Mouse (Mus musculus) gonadal fat pad, adult 2 months (tissue): Measurements from ENCODE around the gene Ttc23. TPM values are rescaled to one million over a fixed set of nuclear protein-coding genes. Genes with fewer than 3 reads are reported as not detected.

ENCODE experiments used
- DNase-seq: peaks from one replicate; pipeline ENCODE4 v3.0.0-alpha.2; 2012; ENCODE audit warnings: low read depth
- polyA plus RNA-seq: library from polyadenylated mRNA; depleted of rRNA; stranded (reverse); fragments of >200 nt; gene quantifications from 2 replicates; pipeline ENCODE4 v1.2.3, GENCODE M21; 2012

Ttc23 gene
- polyA plus RNA-seq, 1 experiment: 11.2 TPM

DNA sequence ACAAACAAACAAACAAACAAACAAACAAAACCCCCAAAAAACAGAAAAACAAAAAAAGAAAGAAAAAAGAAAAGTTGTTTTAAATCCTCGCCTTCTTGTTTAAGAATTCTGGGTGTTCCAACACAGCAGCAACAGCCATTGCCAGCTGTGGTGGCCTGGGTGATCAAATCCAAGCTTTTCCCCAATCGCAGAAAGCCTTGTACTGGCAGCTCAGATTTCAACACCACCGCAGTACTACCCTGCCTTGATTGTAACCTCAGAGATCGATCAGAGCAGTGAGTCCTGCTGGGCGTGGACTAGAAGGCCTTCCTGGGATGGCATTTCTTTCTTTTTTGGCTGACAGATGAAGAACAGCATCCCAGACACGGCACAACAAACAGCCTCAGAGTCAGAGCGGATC is 48.7 kb downstream of the Ttc23 start:
- DNase-seq: no peak

- DNase-seq: no peak
These were observed 50.9 kb downstream of the Ttc23 start for GRCm38 (mm10) chr7:67697892-67698630.

GRCm38 (mm10) chr7:67699301-67699700 is 52.1 kb downstream of the Ttc23 start:
- DNase-seq: no peak

- DNase-seq: no peak
These were observed 53.6 kb downstream of the Ttc23 start for GRCm38 (mm10) chr7:67700846-67701245.

DNA sequence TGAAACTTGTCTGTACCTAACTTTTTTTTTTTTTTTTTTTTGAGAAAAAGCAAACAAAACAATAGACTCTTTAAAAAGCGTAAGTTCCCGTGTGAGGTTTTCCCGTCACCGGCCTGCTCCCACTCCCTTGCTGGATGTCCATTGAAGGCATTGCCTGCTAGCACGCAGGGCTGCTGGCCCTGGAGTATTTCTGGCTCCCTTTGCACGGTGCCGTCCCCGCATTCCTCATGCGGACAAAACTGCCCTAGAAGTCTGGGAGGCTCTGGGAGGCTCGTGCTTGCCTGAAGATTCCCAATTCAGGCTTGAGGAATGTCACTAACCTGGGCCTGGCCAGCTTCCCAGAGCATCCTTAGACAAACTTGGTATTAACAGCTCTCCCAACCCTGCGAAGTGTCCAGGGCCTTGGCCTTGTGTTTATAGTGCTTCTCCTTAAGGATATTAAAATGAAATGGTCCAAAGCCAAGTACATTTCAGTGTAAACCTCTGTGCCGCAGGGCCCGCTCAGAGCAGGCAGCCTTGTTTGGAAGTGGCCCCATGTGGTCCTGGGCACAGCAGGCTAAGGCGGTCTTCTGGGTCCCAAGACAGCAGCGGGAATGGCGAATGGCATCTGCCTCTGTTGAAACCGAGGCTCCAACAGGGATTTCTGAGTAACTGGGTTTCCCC is 54.2 kb downstream of the Ttc23 start:
- DNase-seq: no peak

DNA sequence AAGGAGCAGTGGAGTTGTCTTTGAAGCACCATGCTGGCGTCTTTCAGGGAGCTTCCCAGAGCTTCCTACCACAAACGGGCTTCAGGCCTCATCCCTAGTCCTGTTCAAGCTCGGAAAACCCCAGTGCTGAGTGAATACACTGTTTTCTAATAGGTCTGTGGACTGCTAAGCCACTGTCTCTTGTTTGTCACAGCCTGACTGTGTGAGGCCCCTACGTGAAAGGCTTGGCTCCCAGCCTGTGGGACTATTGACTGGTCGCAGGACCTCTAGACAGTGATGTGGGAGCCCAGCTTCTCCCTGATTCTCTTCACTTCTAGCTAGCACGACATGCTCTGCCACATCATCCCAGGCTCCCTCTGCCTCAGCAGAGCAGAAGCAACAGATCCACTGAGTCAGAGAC is 61.0 kb downstream of the Ttc23 start:
- no peak for DNase-seq

DNA sequence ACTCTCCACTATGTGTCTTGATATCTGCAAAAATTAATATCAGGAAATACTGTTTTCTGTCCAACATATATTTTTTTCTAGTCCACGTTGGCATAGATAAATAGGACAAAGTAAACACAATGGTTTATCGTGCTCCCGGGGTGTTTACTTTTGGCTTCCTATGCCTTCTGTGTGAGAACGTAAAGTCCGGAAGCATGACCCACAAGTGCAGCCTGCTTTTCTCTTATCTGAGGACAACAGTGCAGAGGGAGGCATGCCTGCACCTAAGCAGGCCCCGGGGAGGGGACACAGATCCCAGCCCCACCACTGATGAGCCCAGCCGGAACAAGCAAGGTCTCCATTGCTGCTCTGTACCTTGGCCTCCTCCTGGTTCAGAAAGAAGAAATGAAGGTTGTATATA is 63.0 kb downstream of the Ttc23 start:
- no peak for DNase-seq

GRCm38 (mm10) chr7:67713820-67714510 is 66.8 kb downstream of the Ttc23 start:
- DNase-seq: no peak

DNA sequence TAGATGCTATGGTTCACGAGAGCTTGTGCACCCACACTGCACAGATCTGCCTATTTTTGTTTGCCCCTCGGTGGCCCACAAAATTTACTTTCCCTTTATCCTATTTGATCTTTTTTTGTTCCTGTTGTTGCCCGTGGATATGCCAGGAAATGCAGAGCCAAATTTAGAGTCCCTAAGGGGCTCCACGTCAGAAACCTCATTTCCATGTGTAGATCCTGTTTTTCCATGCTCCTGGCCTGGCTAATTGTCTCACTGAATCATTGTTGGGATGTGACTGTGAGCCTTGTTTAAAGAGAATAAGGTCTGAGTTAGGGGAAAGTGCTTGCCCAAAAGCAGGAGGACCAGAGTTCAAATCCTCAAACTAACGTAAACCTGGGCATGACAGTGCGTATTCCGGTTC is 68.0 kb downstream of the Ttc23 start:
- no peak for DNase-seq

GRCm38 (mm10) chr7:67716213-67716878 is 69.1 kb downstream of the Ttc23 start:
- no peak for DNase-seq

DNA sequence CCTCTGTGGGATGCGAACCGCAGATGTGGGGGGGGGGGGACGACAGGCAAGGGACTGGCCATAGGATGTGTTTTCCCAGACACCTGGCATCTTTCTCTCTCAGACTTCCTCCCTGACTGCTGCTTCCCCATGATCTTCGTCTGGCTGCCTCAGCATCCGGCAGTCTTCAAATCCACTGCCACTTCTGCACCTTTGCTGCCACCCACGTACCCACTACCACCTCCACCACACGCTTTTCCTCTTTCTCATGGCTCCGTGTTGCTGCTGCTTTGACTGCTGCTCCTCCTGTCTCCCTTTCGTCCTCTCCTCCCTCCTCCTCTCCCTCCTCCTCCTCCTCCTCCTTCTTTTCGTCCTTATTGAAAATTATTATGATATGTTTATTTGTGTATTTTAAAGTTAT is 69.7 kb downstream of the Ttc23 start:
- DNase-seq: no peak

GRCm38 (mm10) chr7:67717520-67717919 is 70.3 kb downstream of the Ttc23 start:
- no peak for DNase-seq

DNA sequence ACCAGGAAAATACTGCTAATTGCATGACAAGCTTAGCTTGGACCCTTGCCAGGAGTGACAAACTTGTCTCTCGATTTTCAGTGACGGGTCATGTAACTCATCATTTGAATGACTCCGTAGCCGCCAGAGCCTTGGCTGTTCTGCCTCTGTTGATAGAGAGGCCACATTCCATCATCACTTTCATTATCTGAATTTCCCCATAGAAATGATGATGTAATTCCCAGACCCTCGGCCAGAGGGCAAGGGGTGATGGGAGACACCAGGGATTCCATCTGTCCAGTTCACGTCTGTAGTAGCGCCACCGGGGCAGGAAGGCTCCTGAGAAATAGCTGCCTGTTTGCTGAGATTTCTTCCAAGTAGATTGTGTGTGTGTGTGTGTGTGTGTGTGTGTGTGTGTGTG is 71.6 kb downstream of the Ttc23 start:
- DNase-seq: no peak

DNA sequence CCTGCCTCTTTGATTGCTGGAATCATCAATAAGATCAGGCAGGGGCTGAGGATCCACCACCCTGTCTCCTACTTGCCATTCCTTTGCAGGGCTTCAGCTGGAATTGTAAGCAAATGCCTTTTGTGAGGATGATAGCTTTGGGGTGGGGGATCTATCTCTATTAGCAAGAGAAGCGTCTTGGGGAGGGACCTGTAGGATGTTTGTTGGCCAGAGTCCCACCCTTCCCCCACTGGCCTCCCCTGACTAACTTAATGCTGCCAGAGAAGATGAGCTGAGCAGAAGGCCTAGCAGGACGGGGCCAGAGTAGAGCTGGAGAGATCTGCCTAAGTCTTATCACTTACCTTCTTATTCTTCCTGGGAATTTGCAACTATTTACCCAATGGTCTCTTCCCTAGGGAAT is 75.0 kb downstream of the Ttc23 start:
- DNase-seq: no peak

DNA sequence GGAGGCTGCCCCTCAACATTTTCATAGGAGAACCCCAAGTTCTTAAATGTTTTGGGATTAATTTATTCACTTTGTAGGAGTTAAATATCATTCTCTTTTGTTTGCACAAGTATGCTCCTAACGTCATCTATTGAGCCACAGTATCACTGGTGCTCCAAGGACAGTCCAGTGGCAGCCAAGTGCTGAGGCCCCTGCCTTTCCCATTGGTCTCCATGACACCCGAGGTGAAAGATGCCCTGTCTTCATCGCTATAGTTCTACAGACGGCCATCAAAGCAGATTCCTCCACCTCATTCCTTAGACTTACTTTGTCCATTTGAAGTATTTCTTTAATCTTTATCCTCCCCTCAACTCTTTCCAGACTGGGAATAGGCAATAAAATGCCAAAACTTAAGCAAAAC is 77.3 kb downstream of the Ttc23 start:
- DNase-seq: no peak

DNA sequence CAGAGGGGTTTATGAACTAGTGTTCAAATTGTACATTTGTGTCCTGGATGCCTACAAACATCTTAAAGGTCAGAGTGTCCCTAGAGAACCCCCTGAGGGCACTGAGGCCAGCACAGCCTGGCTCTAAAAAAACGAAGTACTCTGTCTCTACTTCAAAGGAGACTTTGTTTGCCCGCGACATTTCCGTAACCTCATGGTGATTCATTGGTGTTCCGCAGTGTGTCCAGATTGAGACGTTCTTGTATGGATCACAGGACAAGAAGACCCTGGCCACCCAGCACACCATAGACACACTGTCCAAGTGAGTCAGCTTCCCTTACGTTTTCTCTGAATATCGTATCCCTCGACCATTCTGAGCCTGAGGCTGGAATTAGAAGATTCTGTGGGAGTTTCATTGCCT is 77.8 kb downstream of the Ttc23 start:
- DNase-seq: no peak

- DNase-seq: no peak
These were observed 81.0 kb downstream of the Ttc23 start for GRCm38 (mm10) chr7:67728203-67728602.

DNA sequence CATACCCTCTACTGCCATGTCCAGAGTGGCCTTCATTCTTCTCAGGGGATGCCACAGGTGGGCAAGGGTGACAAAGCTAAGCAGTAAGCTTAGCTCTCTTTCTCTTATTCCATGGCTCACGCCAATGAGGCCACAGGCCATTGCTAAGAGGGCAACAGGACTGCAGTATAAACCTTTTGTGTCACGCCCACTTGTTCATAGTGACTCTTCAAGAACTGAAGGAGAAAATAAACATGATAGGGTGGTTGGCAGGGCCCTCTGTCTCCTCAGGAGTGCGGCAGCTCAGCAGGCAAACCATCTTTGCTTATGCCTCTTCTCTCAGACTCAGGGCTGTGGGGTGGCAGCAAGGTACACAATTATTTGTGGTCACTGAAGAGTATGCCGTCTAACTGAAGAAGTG is 81.6 kb downstream of the Ttc23 start:
- DNase-seq: no peak

DNA sequence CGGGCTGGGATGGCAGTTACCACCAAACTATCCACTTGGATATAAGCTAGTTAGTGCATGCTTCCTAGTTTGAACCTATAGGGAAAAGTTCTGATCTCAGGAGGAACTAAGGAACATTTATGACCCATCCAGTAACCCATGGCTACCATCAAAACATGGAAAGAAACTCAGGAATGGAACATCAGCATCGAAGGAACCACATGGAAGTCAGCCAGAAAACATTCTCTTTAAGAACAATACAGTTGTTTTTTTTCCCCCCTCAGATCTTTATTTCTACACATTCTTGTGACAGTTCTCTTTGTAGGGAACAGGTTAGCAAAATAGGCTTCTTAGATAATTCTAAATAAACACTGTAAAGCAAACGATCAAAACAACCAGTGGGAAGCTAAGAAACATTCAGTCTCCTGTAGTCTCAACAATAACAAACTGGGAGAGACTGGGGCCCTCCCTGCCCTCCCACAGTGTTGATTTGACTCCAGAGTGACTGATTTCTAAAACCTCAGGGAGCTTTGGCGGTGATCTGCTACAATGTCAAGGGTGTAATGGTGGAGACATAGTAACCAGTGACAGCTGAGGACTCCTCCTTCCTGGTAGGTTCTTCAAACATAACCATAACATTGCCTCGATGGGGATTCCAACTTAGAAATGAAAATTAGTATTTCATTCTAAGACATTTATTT is 83.4 kb downstream of the Ttc23 start:
- DNase-seq: no peak

DNA sequence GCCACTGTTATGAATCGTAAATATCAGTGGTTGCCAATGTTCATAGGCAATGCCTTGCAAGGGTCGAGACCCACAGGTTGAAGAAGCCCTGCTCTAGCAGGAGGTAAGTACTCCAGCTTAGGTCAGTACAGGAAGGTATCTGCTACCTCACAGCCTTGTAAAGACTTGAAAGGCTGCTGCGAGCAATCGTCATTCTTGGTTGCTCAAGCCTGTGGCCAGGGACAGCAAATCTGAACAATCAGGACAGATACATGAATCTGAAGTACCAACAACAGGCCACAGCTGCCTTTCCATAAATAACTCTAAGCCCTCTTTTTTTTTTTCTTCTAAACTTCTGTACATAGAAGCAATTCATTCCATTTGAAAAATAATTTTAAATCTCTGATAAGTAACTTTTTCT is 85.1 kb downstream of the Ttc23 start:
- DNase-seq: no peak

GRCm38 (mm10) chr7:67740382-67740781 is 93.2 kb downstream of the Ttc23 start:
- DNase-seq: no peak

DNA sequence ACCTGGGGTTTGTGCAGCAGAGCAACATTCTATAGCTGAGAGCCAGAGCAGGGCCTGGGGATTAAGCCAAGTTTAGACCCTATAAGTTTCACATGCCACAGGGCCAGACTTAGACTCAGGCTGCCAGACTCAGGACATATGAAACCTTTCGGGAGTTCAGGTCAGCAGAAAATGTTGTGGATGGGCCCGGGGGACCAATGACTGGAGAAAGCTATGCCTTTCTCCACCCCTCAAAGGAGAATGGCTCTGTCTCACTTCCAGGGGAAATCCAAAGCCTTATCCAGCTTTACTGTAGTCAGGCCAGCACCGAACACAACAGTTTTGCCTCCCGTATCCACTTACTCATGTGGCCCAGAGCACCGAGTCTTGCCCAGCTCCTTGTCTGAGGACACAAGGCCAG is 93.6 kb downstream of the Ttc23 start:
- DNase-seq: no peak
